Mouse (Mus musculus) kidney, postnatal 10 days (tissue): ENCODE data around the gene Yy1.

Source experiments
- DNase-seq: peaks from one replicate; pipeline ENCODE4 v3.0.0; 2021; ENCODE audit warnings: mixed read lengths

Gene Yy1

DNA sequence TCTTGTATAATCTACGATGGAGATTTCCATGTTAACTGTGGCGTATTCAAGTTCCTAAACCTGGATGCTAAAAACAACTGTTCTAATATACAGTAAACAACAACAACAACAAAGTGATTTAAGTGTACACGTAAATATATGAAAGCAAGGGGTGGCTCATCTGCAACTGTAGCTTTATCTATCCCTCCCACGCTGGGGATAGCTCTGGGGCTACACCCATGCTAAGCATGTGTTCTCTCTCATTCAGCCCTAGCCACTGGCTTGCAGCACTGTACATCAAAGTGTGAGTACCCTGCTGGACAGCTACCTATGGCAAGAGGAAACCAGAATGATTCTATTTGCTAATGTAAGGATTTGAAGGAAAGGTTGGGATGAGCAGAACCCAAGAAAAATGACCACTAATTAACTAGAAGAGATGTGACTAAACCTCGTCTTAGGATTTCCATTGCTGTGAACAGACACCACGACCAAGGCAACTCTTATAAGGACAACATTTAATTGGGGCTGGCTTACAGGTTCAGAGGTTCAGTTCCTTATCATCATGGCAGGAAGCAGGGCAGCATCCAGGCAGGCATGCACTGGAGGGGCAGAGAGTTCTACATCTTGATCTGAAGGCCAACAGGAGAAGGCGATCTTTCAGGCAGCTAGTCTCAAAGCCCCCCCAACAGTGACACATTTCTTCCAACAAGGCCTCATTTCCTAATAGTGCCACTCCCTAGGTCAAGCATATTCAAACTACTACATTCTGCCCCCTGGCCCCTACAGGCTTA is 12.5 kb upstream of the Yy1 start:
- no peak for DNase-seq

DNA sequence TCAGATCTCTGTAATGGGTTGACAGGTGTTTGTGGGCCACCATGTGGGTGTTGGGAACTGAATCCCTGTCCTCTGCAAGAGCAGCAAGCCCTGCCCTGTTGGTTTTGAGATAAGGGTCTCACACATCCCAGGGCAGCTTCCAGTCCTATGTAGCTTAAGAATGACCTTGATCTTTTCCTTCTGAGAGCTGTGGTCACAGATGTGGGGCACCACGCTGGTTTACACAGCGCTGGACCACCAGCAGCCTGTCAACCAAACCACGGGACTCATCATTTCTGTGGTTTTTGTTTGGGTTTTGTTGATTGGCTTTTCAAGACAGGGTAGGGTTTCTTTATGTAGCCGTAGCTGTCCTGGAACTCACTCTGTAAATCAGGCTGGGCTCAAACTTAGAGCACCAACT is 7.6 kb upstream of the Yy1 start:
- no peak for DNase-seq

- no peak for DNase-seq
Observed at GRCm38 (mm10) chr12:108787329-108787728, 5.4 kb upstream of the Yy1 start.

DNA sequence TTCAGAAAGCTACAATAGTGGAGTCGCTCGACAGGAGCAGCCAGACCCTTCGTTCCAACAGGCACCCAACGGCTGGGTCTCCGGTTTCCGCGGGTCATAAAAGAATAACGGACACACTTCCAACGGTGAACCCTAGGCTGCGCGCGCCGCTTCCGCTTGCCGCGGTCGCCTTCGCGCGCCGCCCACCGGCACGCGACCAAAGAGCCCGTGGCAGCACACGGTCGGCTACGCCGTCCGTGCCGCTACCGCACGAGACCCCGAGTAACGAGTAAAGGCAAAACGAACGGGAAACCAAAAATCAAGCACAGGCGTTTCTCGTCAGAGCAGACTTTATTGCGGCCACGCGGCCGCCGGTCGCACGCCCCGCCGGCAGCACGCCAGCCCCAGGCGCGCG is 624 bp upstream of the Yy1 start:
- peak; percentile 91 for DNase-seq

- DNase-seq, result peak; percentile 55
Observed at GRCm38 (mm10) chr12:108793453-108793941, 724 bp downstream of the Yy1 start.

- DNase-seq, result peak; percentile 92
Observed at GRCm38 (mm10) chr12:108794078-108794711, 1.4 kb downstream of the Yy1 start.

DNA sequence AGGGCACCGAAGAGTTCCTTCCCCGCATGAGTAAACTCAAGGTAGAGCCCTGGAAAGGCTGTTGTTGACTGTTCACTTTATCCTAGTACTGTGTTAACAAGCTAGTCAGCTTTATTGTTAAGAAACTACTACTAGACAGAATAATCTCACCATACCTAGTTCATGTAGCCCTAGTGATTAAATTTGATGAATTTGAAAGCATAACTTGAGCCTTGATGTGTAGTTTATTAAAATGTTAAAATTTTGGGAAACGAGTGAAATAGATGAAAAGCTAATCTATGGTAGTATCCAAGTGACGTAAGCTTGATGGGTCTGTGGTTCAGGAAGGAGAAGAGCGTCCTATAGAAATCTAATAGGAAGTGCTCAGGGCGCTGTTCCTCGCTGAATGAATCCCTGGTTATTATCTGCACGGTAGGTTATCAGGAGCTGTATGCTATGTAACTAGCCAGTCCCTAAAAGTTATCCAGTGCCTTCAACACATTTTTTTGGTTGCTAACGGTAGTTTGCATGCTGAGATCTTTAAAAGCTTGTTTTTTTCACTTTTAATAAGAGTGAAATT is 2.3 kb downstream of the Yy1 start:
- DNase-seq, result no peak

GRCm38 (mm10) chr12:108801613-108802012 is 8.8 kb downstream of the Yy1 start:
- DNase-seq, result no peak

- no peak for DNase-seq
Observed at GRCm38 (mm10) chr12:108804388-108804787, 11.6 kb downstream of the Yy1 start.

GRCm38 (mm10) chr12:108808465-108808864 is 15.7 kb downstream of the Yy1 start:
- DNase-seq, result no peak

DNA sequence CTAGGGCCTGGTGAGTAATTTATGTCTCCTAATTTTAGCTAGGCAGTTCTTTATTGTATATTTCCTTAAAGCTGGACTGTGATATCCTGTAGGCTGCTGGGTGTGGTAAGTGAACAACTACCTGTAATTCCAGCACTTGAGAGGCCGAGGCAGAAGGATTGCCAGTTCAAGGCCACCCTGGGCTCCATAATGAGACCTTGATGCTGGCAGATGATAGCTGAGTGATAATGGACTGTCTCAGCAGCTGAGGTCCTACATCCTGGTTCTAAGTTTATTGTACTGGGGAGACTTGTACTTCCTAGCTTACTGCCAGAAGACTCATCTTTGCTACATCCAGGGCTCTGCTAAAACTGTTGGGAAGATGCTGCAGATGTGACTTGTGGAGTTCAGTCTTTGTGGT is 17.0 kb downstream of the Yy1 start:
- no peak for DNase-seq

- no peak for DNase-seq
Observed at GRCm38 (mm10) chr12:108810309-108810708, 17.5 kb downstream of the Yy1 start.

GRCm38 (mm10) chr12:108811133-108811532 is 18.4 kb downstream of the Yy1 start:
- DNase-seq, result peak; percentile 55

DNA sequence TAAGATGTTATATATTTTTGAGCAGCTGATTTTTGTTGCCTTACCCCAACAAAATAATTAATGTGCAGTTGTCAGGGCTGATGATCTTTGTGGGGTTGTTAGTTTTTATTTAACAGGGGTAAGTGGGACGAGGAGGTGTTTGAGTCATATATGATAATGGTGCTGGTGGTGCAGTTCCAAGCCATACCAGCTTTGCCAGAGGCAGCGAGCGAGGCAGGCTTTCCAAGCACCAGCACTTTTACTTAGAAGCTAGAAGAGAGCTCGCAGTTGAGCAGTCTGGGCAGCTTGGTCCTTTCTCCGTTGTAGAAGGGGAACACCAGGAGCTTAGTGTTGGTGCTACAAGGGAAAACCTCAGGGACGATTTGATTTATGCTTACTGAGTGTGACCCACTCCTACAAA is 19.7 kb downstream of the Yy1 start:
- DNase-seq, result no peak

- no peak for DNase-seq
Observed at GRCm38 (mm10) chr12:108814470-108814869, 21.7 kb downstream of the Yy1 start.

DNA sequence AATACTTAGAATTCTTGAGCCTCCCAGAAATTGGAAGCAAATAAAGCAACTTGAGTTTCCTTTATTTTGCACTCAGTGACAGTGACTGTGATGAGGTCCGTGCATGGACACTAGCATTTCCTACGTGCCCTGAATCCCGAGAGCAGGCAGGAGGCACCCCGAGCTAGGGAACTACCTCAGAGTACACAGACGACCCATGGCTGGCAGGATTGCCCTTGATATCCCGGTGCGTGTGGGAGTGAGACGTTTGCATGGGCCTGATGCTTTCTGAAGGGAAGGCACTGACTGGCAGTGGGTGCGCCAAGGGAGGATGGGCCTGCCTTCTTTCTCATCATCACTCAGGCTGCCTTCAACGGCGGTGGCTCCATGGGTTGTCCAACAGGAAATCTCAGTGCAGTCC is 23.8 kb downstream of the Yy1 start:
- no peak for DNase-seq

DNA sequence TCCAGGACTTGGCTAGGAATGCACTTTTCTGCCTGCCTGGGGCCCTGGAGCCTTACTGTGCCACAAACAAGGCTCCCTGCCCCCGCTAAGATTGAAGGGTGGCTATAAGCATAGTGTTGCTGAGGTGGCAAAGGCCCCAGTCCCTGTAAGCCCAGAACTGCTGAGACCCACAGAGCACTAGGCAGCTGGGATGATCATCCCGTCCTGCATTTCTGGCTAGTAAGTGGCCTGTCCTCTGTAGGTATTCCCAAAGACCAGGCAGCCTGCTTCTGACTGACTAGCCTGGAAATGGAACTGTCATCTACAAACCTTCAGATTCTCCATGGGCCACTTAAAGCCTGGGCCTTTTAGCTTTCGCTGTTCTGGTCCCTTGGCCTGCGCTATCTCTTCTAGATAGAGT is 27.7 kb downstream of the Yy1 start:
- DNase-seq, result no peak

DNA sequence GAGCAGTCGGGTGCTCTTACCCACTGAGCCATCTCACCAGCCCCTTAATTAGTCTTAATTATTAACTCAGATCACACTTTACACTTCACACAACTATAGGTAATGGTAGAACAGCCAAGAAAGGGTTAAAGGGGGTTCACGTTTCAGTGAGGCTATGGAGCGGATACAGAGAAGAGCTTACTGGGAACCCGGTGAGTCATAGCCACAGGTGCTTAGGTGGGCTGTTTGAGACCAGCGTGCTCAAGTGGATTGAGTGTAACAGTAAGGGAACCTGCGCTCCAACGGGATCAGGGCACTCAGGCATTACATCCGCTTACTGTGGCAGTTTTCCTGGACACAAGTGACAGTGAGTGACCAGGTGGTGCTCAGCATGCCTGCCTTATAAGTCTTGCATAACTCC is 30.3 kb downstream of the Yy1 start:
- no peak for DNase-seq

DNA sequence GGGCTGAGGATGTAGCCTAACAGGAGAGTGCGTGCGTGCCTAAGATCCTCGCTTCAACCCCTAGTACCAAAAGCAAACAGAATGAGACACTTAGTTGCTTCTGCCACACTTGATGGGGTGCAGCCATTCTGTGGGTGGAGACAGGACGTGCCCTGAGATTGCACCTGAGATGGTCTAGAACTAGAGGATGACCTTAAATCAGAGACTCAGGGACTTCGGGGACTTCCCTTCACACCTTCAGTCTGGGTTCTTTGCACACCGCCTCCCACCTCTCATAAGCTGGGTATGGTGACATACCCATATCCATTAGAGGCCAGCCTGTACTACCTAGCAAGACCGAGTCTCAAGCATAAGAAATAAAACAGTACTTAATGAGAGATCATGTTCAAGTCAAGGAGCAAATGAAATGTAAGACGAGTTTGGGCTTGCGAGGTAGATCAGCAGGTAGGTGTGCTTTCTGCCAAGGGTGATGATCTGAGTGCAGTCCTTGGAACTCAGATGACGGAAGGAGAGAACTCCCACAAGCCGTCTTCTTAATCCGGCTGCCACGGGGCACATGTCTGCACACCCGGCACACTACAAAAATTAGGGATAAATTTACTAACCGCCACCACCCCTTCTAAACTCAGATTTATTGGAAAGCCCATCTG is 31.6 kb downstream of the Yy1 start:
- DNase-seq, result no peak

DNA sequence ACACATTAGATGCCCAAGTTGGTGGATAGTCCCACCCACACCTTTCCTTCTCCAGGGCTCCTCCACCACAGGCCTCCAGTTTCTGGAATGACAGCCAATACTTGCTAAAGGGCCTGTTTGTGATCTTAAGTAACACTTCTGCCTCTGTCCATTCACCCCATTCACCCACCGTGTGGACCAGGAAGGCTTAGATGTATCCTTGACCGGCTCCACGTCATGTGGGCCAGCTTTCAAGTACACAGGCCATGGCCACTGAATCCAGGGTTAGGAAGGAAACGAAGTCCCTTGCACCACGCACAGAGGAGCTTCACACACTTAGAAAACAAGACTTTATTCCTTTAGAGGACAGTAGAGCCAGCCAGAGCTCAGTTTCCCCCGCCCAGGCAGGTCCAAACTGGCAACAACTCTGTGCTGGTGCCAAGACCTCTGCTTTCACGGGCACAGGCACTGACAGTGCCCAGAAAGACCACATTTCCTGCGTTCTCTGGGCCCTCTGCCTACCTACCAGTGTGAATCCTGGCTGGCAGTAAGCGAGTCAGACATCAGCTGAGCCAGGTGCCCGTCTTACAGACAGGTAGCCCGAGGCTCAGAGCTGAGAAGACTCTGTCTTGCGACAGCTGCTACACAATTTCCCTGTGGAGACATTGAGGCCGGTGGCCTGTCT is 32.9 kb downstream of the Yy1 start:
- no peak for DNase-seq

GRCm38 (mm10) chr12:108826282-108826957 is 33.6 kb downstream of the Yy1 start:
- no peak for DNase-seq

DNA sequence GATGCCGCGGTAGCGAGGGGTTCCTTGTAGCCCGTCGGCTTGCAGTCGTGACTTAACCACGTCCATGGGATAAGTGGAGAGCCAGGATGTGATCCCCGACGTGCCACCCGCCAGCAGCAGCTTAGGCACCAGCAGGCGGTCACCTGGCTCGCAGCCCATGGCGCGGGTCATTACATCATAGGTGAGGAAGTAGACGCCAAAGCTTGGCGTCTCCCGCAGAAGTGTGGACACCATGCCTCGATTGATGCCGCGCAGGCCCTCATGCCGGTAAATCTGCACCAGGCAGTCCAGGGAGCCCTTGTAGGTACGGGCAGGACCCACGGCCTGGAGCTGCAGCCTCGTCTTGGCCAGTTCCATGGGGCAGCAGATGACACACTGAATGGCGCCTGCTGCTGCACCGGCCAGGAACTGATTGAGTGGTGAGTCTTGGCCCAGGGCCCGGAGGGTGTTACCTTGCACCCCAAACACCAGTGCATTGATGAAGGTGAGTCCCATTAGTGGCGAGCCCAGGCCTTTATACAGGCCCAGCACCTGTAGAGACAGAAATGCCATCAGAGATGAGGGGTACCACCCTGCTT is 34.3 kb downstream of the Yy1 start:
- no peak for DNase-seq
